Mouse (Mus musculus) midbrain, embryonic 16.5 days (tissue): Measurements from ENCODE around the gene Col4a3. TPM values are rescaled to one million over a fixed set of nuclear protein-coding genes. Genes with fewer than 3 reads are reported as not detected.
A peak's percentile ranks its signal among the peaks of the same experiment; 100 is the strongest.

Source experiments
- ATAC-seq: fragments of 200-750 bp; cut with Nextera tagmentation; 2 replicates; pipeline ENCODE4 v1.8.0; 2017; ENCODE audit warnings: moderate TSS enrichment
- H3K27ac ChIP-seq: fragments of 300-500 bp; sonication (generic); 2 replicates; pipeline ENCODE4 v1.5.1; 2014; ENCODE audit warnings: mild to moderate bottlenecking, low read length, mixed read lengths
- H3K27me3 ChIP-seq: fragments of 300-500 bp; sonication (generic); 2 replicates; pipeline ENCODE4 v1.6.1; 2014; ENCODE audit warnings: low read depth, low read length, mixed read lengths; ENCODE audit not compliant: control insufficient read depth, insufficient read depth
- H3K36me3 ChIP-seq: fragments of 300-500 bp; sonication (generic); 2 replicates; pipeline ENCODE4 v1.6.1; 2014; ENCODE audit warnings: mild to moderate bottlenecking, low read length, moderate library complexity, mixed read lengths; ENCODE audit not compliant: control insufficient read depth, insufficient read depth
- H3K4me1 ChIP-seq: fragments of 300-500 bp; sonication (generic); 2 replicates; pipeline ENCODE4 v1.6.1; 2014; ENCODE audit warnings: mild to moderate bottlenecking, low read length, mixed read lengths; ENCODE audit not compliant: control insufficient read depth, insufficient read depth
- H3K4me2 ChIP-seq: fragments of 300-500 bp; sonication (generic); 2 replicates; pipeline ENCODE4 v1.6.1; 2014; ENCODE audit warnings: mild to moderate bottlenecking, low read length, mixed read lengths
- H3K4me3 ChIP-seq: fragments of 300-500 bp; sonication (generic); 2 replicates; pipeline ENCODE4 v1.5.1; 2014; ENCODE audit warnings: low read depth, mild to moderate bottlenecking, low read length, moderate library complexity, mixed read lengths
- H3K9ac ChIP-seq: fragments of 300-500 bp; sonication (generic); 2 replicates; pipeline ENCODE4 v1.6.1; 2014; ENCODE audit warnings: low read depth, low read length, mixed read lengths
- H3K9me3 ChIP-seq: fragments of 300-500 bp; sonication (generic); replicated peaks from 2 replicates; pipeline ENCODE4 v1.6.1; 2014; ENCODE audit warnings: mild to moderate bottlenecking, low read length, mixed read lengths; ENCODE audit not compliant: control insufficient read depth, poor library complexity, severe bottlenecking
- WGBS: fragments of 180-500 bp; shearing (Covaris S2); extraction: QIAGEN DNeasy Blood & Tissue Kit; methylation state at CpG from one replicate; pipeline ENCODE4 v1.1.7; 2014; 5-methylcytosine and 5-hydroxymethylcytosine counted together
- polyA plus RNA-seq: library from polyadenylated mRNA; unstranded; fragments of >200 nt; fragmentation: Nextera tagmentation; extraction: Ambion mirVana; gene quantifications from 2 replicates; pipeline ENCODE4 v1.2.1, GENCODE M21; 2015

The Col4a3 gene
- polyA plus RNA-seq, 1 experiment from 2014 or later: 0.25 TPM

- Histone ChIP-seq H3K4me2 (no peak overlapping the region), H3K27me3 (no peaks in the 10 kb centered on the region), H3K27ac (no peak overlapping the region), H3K4me1 (0 out of 2 replicates have a peak, but pooled peaks cover 2% of the 10 kb centered on the region), H3K9me3 (no peaks in the 10 kb centered on the region), H3K36me3 (no peaks in the 10 kb centered on the region), H3K4me3 (no peak overlapping the region), H3K9ac (no peak overlapping the region)
- no peak for ATAC-seq
- WGBS: 87% methylated on average over 2 of the region's 2 CpGs
Observed at GRCm38 (mm10) chr1:82638428-82638827, 51.7 kb downstream of the Col4a3 start.

- 37% methylated on average over 18 of the region's 18 CpGs for WGBS
- Histone ChIP-seq H3K4me3 (peak overlapping the region; percentile 23; the same call in 1 of the 2 replicates), H3K27me3 (no peaks in the 10 kb centered on the region), H3K4me1 (0 out of 2 replicates have a peak, but pooled peaks cover 2% of the 10 kb centered on the region), H3K36me3 (no peaks in the 10 kb centered on the region), H3K4me2 (peak overlapping the region; percentile 53), H3K27ac (no peak overlapping the region), H3K9me3 (no peaks in the 10 kb centered on the region), H3K9ac (no peak overlapping the region)
- ATAC-seq: 0 out of 2 replicates have a peak, but pooled peaks have one; percentile 28
Observed at GRCm38 (mm10) chr1:82641316-82641987, 54.7 kb downstream of the Col4a3 start.

DNA sequence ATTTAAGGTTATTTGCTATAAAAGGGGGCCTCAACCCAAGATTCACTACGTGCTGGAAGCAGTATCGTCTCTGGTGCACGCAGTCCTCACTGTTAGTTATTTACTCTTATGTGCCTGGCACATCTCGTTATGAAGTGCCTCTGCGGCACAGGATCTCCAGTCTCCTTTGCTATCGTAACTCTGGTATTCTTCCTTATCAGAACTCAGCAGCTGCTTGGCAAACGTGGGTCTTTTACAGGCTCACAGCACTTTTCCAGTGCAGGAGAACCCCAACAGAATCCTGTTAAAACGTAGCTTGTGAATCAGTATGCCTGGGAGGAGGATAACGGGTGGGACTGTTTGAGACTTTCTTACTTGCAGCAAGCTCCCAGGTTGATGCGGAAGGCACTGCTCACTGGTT, 61.3 kb downstream of the Col4a3 start:
- WGBS: 67% methylated on average over 10 of the region's 10 CpGs
- Histone ChIP-seq H3K9me3 (no peaks in the 10 kb centered on the region), H3K4me2 (no peak overlapping the region), H3K4me1 (no peaks in the 10 kb centered on the region), H3K36me3 (no peaks in the 10 kb centered on the region), H3K4me3 (no peak overlapping the region), H3K27ac (no peak overlapping the region), H3K9ac (no peak overlapping the region), H3K27me3 (no peaks in the 10 kb centered on the region)
- no peak for ATAC-seq

DNA sequence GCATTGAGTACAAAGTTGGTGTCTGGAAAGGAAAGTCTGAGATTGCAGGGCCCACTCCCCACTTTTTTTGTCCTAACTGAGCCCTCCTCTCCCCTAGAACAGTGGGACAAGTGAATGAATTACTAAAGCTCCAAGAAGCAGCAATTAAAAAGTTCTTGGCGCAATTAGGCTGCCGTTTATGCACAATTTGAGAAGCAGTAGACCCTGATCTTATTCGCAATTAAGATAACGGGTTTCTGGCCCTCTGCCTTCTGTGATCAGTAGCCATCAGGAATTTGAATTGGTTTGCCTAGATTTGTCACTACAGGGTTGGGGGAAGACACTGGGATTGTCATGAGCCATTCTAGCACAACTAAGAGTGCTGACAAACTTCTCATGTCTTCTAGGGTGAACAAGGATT, 64.1 kb downstream of the Col4a3 start:
- Histone ChIP-seq H3K4me3 (no peak overlapping the region), H3K27me3 (no peaks in the 10 kb centered on the region), H3K9me3 (no peaks in the 10 kb centered on the region), H3K4me1 (no peaks in the 10 kb centered on the region), H3K27ac (no peak overlapping the region), H3K36me3 (no peaks in the 10 kb centered on the region), H3K9ac (no peak overlapping the region), H3K4me2 (no peak overlapping the region)
- WGBS: 85% methylated on average over 4 of the region's 4 CpGs
- ATAC-seq: no peak

GRCm38 (mm10) chr1:82654046-82654445, 67.3 kb downstream of the Col4a3 start:
- no peaks in the 10 kb centered on the region for H3K9me3 ChIP-seq
- no peaks in the 10 kb centered on the region for H3K36me3 ChIP-seq
- ATAC-seq: no peak
- no peak overlapping the region for H3K27ac ChIP-seq
- no peaks in the 10 kb centered on the region for H3K27me3 ChIP-seq
- no peak overlapping the region for H3K4me3 ChIP-seq
- H3K9ac ChIP-seq: no peak overlapping the region
- no peak overlapping the region for H3K4me2 ChIP-seq
- no peaks in the 10 kb centered on the region for H3K4me1 ChIP-seq
- 34% methylated on average over 7 of the region's 7 CpGs for WGBS

DNA sequence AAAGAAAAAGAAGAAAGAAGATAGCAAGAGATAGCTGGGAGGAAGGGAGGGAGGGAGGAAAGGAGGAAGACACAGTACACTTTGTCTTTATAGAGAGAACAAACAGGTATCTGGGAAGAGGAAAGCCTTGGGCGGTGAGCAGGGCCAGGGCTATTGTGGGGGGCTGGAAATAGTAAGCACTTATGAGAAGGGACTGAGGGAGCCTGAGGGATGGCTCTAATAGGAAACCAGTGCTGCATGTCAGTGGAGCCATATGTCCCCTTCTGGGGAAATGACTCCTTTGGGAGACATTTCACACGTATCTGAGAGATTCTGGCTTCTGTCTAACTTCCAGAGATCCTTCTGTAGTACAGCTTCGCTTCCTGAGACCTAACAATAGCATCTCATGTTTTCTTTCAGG, 69.7 kb downstream of the Col4a3 start:
- no peaks in the 10 kb centered on the region for H3K9me3 ChIP-seq
- no peak overlapping the region for H3K27ac ChIP-seq
- H3K9ac ChIP-seq: no peak overlapping the region
- H3K36me3 ChIP-seq: no peaks in the 10 kb centered on the region
- H3K4me2 ChIP-seq: no peak overlapping the region
- WGBS: 78% methylated on average over 3 of the region's 3 CpGs
- no peak overlapping the region for H3K4me3 ChIP-seq
- no peaks in the 10 kb centered on the region for H3K4me1 ChIP-seq
- ATAC-seq: no peak
- no peaks in the 10 kb centered on the region for H3K27me3 ChIP-seq

DNA sequence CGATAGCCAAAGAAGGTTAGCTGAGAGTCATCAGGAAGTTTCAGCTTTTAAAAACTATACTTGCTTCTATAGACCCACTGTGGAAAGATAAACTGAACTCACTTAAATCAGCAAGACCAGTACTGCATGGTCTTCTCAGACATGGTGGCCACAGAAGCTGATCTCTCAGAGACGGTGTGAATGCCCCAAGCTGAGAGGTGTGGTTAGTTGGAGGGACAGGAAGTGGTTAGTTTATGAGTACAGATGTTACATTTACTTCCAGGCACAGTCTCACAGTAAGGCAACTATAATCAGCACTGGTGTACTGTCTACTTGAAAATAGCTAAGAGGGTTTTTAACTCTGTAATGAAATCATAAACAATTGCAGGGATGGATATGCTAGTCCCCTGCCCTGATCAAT, 75.5 kb downstream of the Col4a3 start:
- no peaks in the 10 kb centered on the region for H3K4me1 ChIP-seq
- no peak for ATAC-seq
- H3K4me3 ChIP-seq: no peak overlapping the region
- H3K4me2 ChIP-seq: no peak overlapping the region
- H3K27ac ChIP-seq: no peak overlapping the region
- no peaks in the 10 kb centered on the region for H3K9me3 ChIP-seq
- H3K27me3 ChIP-seq: no peaks in the 10 kb centered on the region
- 90% methylated on average over 2 of the region's 2 CpGs for WGBS
- H3K9ac ChIP-seq: no peak overlapping the region
- no peaks in the 10 kb centered on the region for H3K36me3 ChIP-seq

DNA sequence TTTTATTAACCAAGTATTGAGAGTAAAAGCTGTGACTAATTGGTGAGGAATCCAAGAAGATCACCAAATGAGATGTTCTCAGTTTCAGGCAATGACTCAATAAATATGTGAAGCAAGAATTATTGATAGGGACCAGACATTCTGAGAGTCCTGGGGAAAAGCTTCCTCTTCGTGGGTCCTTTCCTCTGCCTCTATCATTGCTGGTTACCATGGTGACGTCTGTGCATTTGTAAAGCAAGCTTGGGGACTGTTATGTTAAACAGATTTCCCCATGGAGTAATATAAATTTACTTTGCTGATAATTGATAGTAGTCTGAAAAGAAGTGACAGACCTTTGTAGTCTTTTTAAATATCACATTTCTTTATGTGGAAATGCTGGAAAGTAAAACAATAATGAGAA, 76.8 kb downstream of the Col4a3 start:
- H3K9me3 ChIP-seq: no peaks in the 10 kb centered on the region
- no peaks in the 10 kb centered on the region for H3K4me1 ChIP-seq
- no peaks in the 10 kb centered on the region for H3K36me3 ChIP-seq
- no peaks in the 10 kb centered on the region for H3K27me3 ChIP-seq
- H3K9ac ChIP-seq: no peak overlapping the region
- no peak overlapping the region for H3K4me2 ChIP-seq
- H3K27ac ChIP-seq: no peak overlapping the region
- no peak for ATAC-seq
- 23% methylated on average over 2 of the region's 2 CpGs for WGBS
- no peak overlapping the region for H3K4me3 ChIP-seq

GRCm38 (mm10) chr1:82686328-82686727, 99.6 kb downstream of the Col4a3 start:
- H3K9me3 ChIP-seq: no peaks in the 10 kb centered on the region
- ATAC-seq: no peak
- H3K27ac ChIP-seq: no peak overlapping the region
- no peaks in the 10 kb centered on the region for H3K27me3 ChIP-seq
- no peak overlapping the region for H3K9ac ChIP-seq
- WGBS: 85% methylated on average over 5 of the region's 5 CpGs
- no peak overlapping the region for H3K4me3 ChIP-seq
- H3K4me1 ChIP-seq: no peaks in the 10 kb centered on the region
- no peak overlapping the region for H3K4me2 ChIP-seq
- no peaks in the 10 kb centered on the region for H3K36me3 ChIP-seq
